Mouse (Mus musculus) kidney, postnatal 4 days (tissue): ENCODE data around the gene Prdx3.

ENCODE experiments used
- DNase-seq, 2 experiments: peaks; one replicate each; pipeline ENCODE4 v3.0.0; 2021; ENCODE audit warnings: mixed read lengths in 2 of 2

The Prdx3 gene

GRCm38 (mm10) chr19:60860868-60861700, 13.3 kb downstream of the Prdx3 start, which contains the start of gene Sfxn4:
TSS of gene Sfxn4 (minus strand) at chr19:60861479.
- DNase-seq, result peak; percentile 91 to 94

DNA sequence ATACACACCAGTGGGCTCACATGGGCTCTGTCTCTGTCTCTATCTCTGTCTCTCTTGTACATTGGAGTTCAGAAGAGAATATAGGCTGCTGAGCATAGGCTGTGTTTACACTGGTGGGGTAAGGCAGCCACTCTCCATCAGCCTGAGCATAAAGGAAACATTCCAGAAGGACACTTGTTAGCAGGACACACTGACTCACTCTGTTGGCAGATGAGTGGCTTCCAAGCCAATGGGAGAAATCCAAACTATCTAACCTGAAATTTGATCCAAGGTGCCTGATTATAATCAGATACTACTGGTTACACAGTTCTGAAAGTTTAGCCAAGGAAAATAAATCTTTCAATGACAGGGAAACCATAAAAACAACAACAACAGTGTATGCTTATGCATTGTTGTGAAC, 28.6 kb downstream of the Prdx3 start:
- DNase-seq, result no peak

- no peak for DNase-seq
Measured at GRCm38 (mm10) chr19:60843324-60843723, 31.0 kb downstream of the Prdx3 start.

DNA sequence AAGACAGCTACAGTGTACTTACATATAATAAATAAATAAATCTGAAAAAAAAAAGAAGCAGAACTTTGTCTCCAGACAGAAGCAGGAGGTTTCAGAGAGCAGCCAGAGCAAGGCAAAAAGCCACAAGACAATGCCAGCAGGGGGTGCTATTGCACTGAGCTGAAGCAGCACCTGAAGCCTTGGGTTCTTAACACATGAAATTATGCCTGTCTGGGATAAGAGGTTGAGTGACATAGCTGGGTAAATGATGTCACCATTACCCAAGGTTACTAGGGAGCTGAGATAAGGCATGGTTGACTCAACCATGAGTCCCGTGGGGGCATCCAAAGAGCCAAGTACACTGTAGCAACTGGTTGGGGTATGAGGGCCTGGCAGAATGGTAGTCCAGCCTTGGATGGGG, 36.6 kb downstream of the Prdx3 start:
- DNase-seq, result peak; percentile 84 to 85

- no peak for DNase-seq
Measured at GRCm38 (mm10) chr19:60818677-60819076, 55.7 kb downstream of the Prdx3 start.
